Mouse (Mus musculus): Measurements from ENCODE around the gene Lhx4. TPM values are rescaled to one million over a fixed set of nuclear protein-coding genes. Genes with fewer than 3 reads are reported as not detected.

Gene Lhx4
- polyA plus RNA-seq, 1 experiment = 1.0 TPM

DNA sequence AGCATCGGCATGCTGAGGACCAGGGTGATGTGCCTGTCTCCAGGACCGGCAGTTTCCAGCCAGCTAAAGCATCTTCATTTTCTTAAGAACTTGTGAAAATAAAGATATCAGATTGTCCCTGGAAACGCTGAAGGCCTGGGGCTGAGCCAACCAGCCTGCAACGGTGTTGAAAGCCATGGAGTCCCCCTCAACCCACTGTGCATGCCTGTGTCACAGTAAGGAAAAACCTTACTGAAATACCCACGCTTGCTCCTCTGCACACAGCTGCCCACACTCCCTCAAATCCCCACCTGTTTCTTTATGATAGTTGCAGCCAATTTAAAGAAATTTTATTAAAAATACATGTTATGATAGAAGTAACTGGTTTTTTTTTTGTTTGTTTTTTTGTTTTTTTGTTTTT is 95.2 kb downstream of the Lhx4 start:
- WGBS = 58% methylated on average over 5 of the region's 5 CpGs
- TF ChIP-seq POLR2A (IDR thresholded peaks at IDR 0.05; ENCODE audit: borderline replicate concordance, insufficient read depth, low read length) (no peak), CTCF (IDR thresholded peaks at IDR 0.05; ENCODE audit: borderline replicate concordance, insufficient read depth, low read depth, low read length) (no peak)
- no peak for DNase-seq

DNA sequence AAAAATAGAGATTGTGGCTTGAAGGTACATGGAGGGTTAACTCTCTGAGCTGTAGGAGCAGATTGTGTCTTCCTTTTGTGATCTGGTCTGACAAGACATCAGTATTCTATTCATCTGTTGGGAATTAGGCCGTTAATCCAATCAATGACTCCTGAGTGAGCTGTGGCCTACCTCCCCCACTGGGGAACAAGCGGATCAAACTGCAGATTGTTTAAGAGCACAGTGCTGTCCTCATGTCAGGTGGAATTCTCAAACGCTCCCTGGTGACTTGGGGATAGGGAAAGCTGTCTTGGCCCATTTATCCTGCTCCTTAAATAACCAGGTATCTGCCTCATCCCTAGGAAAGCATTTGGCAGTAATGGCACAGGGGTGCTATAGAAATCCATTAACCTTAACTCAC is 96.5 kb downstream of the Lhx4 start:
- no peak overlapping the region for H3K27ac ChIP-seq (ENCODE audit: insufficient read depth, low read length)
- WGBS = 58% methylated on average over 3 of the region's 3 CpGs
- no peak overlapping the region for H3K4me3 ChIP-seq (replicated peaks; ENCODE audit: insufficient read depth, low read depth, low read length)
- H3K27me3 ChIP-seq (ENCODE audit: control insufficient read depth, insufficient read depth, low read length) = no peaks in the 10 kb centered on the region
- no peak for DNase-seq
- TF ChIP-seq CTCF (IDR thresholded peaks at IDR 0.05; ENCODE audit: borderline replicate concordance, insufficient read depth, low read depth, low read length) = no peak
- TF ChIP-seq POLR2A (IDR thresholded peaks at IDR 0.05; ENCODE audit: borderline replicate concordance, insufficient read depth, low read length) = no peak
- no peaks in the 10 kb centered on the region; the same call in 1 of the 2 replicates for H3K4me1 ChIP-seq (ENCODE audit: control insufficient read depth, insufficient read depth, low read length)

More for the DNA sequence above, 95.2 kb downstream of the Lhx4 start:
- Histone ChIP-seq H3K27ac (ENCODE audit: insufficient read depth, low read length) (no peak overlapping the region), H3K4me3 (replicated peaks; ENCODE audit: insufficient read depth, low read depth, low read length) (no peak overlapping the region), H3K4me1 (ENCODE audit: control insufficient read depth, insufficient read depth, low read length) (no peaks in the 10 kb centered on the region), H3K27me3 (ENCODE audit: control insufficient read depth, insufficient read depth, low read length) (no peaks in the 10 kb centered on the region)

DNA sequence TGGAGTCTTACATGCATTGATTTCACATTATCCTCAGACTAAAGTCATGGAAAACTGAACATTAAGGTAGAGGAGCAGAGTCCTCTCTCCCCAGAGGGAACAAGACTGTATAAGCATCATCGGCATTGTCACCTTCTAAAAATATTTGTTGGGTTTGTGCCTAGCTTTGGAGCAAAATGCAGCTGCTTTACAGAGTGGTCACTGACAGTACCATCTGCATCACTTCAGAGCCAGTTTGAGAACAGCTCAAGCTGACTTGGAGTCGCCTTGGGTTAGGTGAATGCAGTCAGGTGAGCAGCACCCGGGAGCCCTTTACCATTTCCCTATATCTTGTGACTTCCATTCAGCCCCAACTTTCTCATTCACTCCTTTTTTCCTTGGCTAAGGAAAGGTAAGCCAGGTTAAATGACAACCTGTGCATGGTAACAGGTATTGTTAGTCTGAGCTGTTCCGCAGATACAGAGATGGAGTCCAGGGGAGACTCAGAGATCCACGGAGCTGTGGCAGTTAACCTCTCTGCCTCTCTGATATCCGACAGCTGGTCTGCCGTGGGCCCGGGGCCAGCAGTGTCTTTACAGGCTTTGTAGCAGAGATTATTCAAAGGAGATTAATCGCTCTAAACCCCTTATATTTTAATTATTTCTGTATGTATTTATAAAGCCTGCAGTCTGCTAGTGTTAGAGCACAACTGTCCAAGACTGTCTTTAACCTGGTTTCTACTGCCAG is 101.2 kb downstream of the Lhx4 start:
- Histone ChIP-seq H3K4me3 (replicated peaks; ENCODE audit: insufficient read depth, low read depth, low read length) (no peak overlapping the region), H3K4me1 (ENCODE audit: control insufficient read depth, insufficient read depth, low read length) (no peaks in the 10 kb centered on the region; the same call in 1 of the 2 replicates), H3K27ac (ENCODE audit: insufficient read depth, low read length) (no peak overlapping the region), H3K27me3 (ENCODE audit: control insufficient read depth, insufficient read depth, low read length) (no peaks in the 10 kb centered on the region)
- DNase-seq = peak; percentile 25 to 31
- WGBS = 28% methylated on average over 9 of the region's 9 CpGs
- TF ChIP-seq POLR2A (IDR thresholded peaks at IDR 0.05; ENCODE audit: borderline replicate concordance, insufficient read depth, low read length) (no peak), CTCF (IDR thresholded peaks at IDR 0.05; ENCODE audit: borderline replicate concordance, insufficient read depth, low read depth, low read length) (no peak)

Other genes with a start within 250 kb of the Lhx4 start
- 78.4 and 85.0 TPM in 2 replicates for gene Acbd6, start 193.6 kb downstream of the Lhx4 start, polyA plus RNA-seq (2012; rRNA removed)
- 28.4 and 29.0 TPM in 2 replicates for gene Qsox1, start 61.2 kb upstream of the Lhx4 start, polyA plus RNA-seq (2012; rRNA removed)
- gene Cep350, start 221.6 kb upstream of the Lhx4 start, polyA plus RNA-seq (2012; rRNA removed) = 16.4 and 17.4 TPM in 2 replicates

All from cerebellum, adult 2 months (tissue).